Mouse (Mus musculus) lung, adult 2 months (tissue): ENCODE measurements around the gene Anxa11.

Experiments used
- CTCF ChIP-seq: fragments of 200-500 bp; IDR thresholded peaks from 2 replicates; pipeline ENCODE4 v1.5.1; 2011; ENCODE audit warnings: mild to moderate bottlenecking, low read length, control low read depth; ENCODE audit not compliant: insufficient read depth
- POLR2A ChIP-seq: fragments of 200-500 bp; IDR thresholded peaks from 2 replicates; pipeline ENCODE4 v1.6.1; 2011; ENCODE audit warnings: low read depth, mild to moderate bottlenecking, control low read depth, low read length, borderline replicate concordance; ENCODE audit errors: extremely low read depth

DNA sequence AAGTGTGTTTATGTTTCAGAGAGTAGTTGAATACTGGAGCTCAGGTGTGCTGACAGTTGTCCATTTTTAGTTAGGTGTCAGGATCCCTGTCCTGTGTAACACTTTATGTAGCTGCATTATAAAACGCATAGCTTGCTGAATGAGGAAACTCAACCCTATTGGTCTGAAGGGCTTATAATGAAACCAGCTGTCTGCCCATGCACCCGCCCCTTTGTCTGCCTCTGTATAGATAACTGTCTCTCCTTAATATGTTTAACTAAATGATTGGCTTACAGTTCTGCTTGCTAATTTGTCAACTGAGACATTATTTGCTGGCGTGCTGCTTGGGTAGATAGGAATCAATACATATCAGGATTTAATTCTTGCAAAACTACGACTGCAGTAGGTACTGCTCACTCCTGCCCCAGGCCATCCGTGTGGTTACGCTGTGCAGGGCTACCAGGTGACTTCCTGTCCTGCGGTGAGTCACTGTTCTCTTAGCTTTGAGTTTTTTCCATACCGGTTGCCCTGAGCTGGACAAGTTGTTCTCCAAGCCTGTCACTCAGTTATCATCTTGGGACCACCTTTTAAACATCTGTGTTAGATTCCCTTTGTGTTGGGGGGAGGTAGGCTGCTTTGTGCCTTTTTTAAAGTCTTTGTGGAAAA is 13.4 kb downstream of the Anxa11 start:
- TF ChIP-seq CTCF (no peak), POLR2A (no peak)
